Mouse (Mus musculus) forebrain, embryonic 11.5 days (tissue): ENCODE results near the gene Gzmm. TPM values are rescaled to one million over a fixed set of nuclear protein-coding genes. Genes with fewer than 3 reads are reported as not detected.

ENCODE experiments used
- polyA plus RNA-seq: library from polyadenylated mRNA; unstranded; fragments of >200 nt; fragmentation: Nextera tagmentation; extraction: Ambion mirVana; gene quantifications from 2 replicates; pipeline ENCODE4 v1.2.1, GENCODE M21; 2014

Gene Gzmm
- polyA plus RNA-seq, 1 experiment from 2014 or later: 0.81 TPM

Other genes starting within 250 kb of the Gzmm start
- gene Vmn2r83, start 220.3 kb upstream of the Gzmm start, polyA plus RNA-seq: not detected in 2 replicates
- gene Plpp2, start 155.2 kb upstream of the Gzmm start, polyA plus RNA-seq: 14.2 and 15.6 TPM in 2 replicates
- 64.4 and 67.7 TPM in 2 replicates for gene Mier2, start 133.8 kb upstream of the Gzmm start, polyA plus RNA-seq
- not detected in 2 replicates for gene Theg, start 101.7 kb upstream of the Gzmm start, polyA plus RNA-seq
- gene C2cd4c, start 75.0 kb upstream of the Gzmm start, polyA plus RNA-seq: 0.04 and 0.09 TPM in 2 replicates
- 9.4 and 9.9 TPM in 2 replicates for gene Shc2, start 51.1 kb upstream of the Gzmm start, polyA plus RNA-seq
- gene Odf3l2, start 43.3 kb upstream of the Gzmm start, polyA plus RNA-seq: not detected in 2 replicates
- 0.59 and 0.83 TPM in 2 replicates for gene Madcam1, start 24.5 kb upstream of the Gzmm start, polyA plus RNA-seq
- 59.7 and 65.2 TPM in 2 replicates for gene Tpgs1, start 19.7 kb upstream of the Gzmm start, polyA plus RNA-seq
- 180 and 185 TPM in 2 replicates for gene Cdc34, start 6.8 kb upstream of the Gzmm start, polyA plus RNA-seq
- 551 and 582 TPM in 2 replicates for gene Bsg, start 15.5 kb downstream of the Gzmm start, polyA plus RNA-seq
- gene Hcn2, start 27.6 kb downstream of the Gzmm start, polyA plus RNA-seq: 0.15 and 0.40 TPM in 2 replicates
- gene Polrmt, start 57.6 kb downstream of the Gzmm start, polyA plus RNA-seq: 41.1 and 44.8 TPM in 2 replicates
- 0.36 and 0.40 TPM in 2 replicates for gene Fgf22, start 66.1 kb downstream of the Gzmm start, polyA plus RNA-seq
- gene Rnf126, start 77.9 kb downstream of the Gzmm start, polyA plus RNA-seq: 118 TPM in 2 replicates
- 0.41 and 1.0 TPM in 2 replicates for gene Fstl3, start 88.3 kb downstream of the Gzmm start, polyA plus RNA-seq
- gene Prss57, start 101.9 kb downstream of the Gzmm start, polyA plus RNA-seq: not detected in 2 replicates
- gene Palm, start 104.6 kb downstream of the Gzmm start, polyA plus RNA-seq: 140 and 157 TPM in 2 replicates
- gene Misp, start 132.0 kb downstream of the Gzmm start, polyA plus RNA-seq: 0.39 and 0.99 TPM in 2 replicates
- 261 and 295 TPM in 2 replicates for gene Ptbp1, start 165.4 kb downstream of the Gzmm start, polyA plus RNA-seq
- 13.0 and 13.3 TPM in 2 replicates for gene Prtn3, start 185.5 kb downstream of the Gzmm start, polyA plus RNA-seq
- 131 and 146 TPM in 2 replicates for gene Plppr3, start 185.6 kb downstream of the Gzmm start, polyA plus RNA-seq
- gene Elane, start 197.2 kb downstream of the Gzmm start, polyA plus RNA-seq: not detected in 2 replicates
- gene Cfd, start 201.8 kb downstream of the Gzmm start, polyA plus RNA-seq: not detected in 2 replicates
- gene Med16, start 219.9 kb downstream of the Gzmm start, polyA plus RNA-seq: 60.4 and 60.6 TPM in 2 replicates
- gene Gm26602, start 221.8 kb downstream of the Gzmm start, polyA plus RNA-seq: 3.3 and 14.8 TPM in 2 replicates
- 0.55 and 1.0 TPM in 2 replicates for gene Kiss1r, start 228.0 kb downstream of the Gzmm start, polyA plus RNA-seq
- gene R3hdm4, start 232.2 kb downstream of the Gzmm start, polyA plus RNA-seq: 135 and 145 TPM in 2 replicates
- 5.4 and 6.6 TPM in 2 replicates for gene Arid3a, start 238.0 kb downstream of the Gzmm start, polyA plus RNA-seq